Mouse (Mus musculus): ENCODE data around the gene Ern2. TPM values are rescaled to one million over a fixed set of nuclear protein-coding genes. Genes with fewer than 3 reads are reported as not detected.
A peak's percentile ranks its signal among the peaks of the same experiment; 100 is the strongest.

Ern2 gene
- polyA plus RNA-seq, 1 experiment = 23.5 TPM

DNA sequence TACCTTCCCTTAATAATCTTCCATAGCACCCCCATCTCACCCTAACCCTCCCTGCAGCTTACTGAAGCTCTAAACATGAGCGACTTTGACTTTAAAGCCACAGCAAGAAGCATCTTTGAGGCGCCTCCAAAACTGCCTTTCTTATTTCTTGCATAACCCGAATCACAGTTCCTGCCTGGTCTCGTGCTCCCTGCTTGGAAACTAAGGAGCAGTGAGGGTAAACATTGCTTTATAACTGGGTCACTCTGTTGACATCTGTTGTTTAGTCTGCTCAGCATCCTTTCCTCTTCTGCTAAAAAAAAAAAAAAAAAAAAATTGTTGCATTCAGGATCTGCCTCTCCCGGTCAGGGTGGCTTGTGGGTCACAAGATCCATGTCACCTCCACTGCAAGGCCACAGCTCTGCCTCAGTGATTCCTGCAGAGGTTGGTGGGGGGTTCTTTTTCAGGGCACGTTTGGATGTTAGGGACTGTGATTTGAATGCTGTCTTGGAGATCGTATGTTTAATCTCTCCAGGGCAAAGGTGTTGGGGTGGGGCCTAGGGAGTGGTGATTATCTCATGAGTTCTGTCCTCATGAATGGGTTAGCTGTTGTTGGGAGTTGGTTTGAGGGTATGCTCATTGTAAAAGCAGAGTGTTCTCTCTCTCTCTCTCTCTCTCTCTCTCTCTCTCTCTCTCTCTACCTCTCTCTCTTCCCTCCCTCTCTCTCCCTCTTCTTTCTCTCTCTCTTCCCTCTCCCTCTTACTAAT lies 22.4 kb upstream of the Ern2 start:
- 23% methylated on average over 7 of the region's 7 CpGs for WGBS
- Histone ChIP-seq H3K4me1 (ENCODE audit: control insufficient read depth, insufficient read depth, insufficient read length, low read length) (peaks cover 9% of the 10 kb centered on the region; the same call in 1 of the 2 replicates), H3K27ac (ENCODE audit: insufficient read depth, low read depth, low read length) (peak overlapping the region; percentile 40), H3K4me3 (ENCODE audit: low read depth, low read length) (no peak overlapping the region), H3K27me3 (ENCODE audit: control insufficient read depth, insufficient read depth, low read length) (no peaks in the 10 kb centered on the region), H3K36me3 (ENCODE audit: control insufficient read depth, insufficient read depth, low read length) (no peaks in the 10 kb centered on the region)
- TF ChIP-seq POLR2A (IDR thresholded peaks at IDR 0.05; ENCODE audit: low read depth, low read length) = no peak
- TF ChIP-seq CTCF (IDR thresholded peaks at IDR 0.05; ENCODE audit: extremely low read depth, insufficient read length, insufficient replicate concordance, low read depth, low read length) = no peak

DNA sequence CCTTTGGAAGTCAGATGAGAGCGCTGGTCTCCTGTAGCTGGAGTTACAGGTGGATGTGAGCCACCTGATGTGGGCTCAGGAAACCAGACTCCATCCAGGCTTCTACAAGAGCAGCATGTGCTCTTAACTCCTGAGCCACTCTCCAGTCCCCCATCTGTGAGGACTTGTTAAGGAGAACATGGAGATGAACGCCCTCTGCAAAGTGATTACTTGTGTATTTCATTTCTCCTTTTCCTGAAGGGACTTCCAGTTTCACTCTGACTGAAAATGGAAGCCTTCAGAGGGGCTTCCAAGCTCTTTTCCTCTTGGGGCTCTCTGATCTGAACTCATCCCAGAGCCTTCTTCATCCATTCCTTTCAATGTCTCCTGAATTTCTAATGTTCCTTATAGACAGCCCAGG lies 20.1 kb upstream of the Ern2 start:
- WGBS = 89% methylated on average over 2 of the region's 2 CpGs
- H3K27ac ChIP-seq (ENCODE audit: insufficient read depth, low read depth, low read length) = no peak overlapping the region
- H3K27me3 ChIP-seq (ENCODE audit: control insufficient read depth, insufficient read depth, low read length) = no peaks in the 10 kb centered on the region
- no peak overlapping the region for H3K4me3 ChIP-seq (ENCODE audit: low read depth, low read length)
- no peaks in the 10 kb centered on the region for H3K36me3 ChIP-seq (ENCODE audit: control insufficient read depth, insufficient read depth, low read length)
- peaks cover 9% of the 10 kb centered on the region; the same call in 1 of the 2 replicates for H3K4me1 ChIP-seq (ENCODE audit: control insufficient read depth, insufficient read depth, insufficient read length, low read length)
- no peak for TF ChIP-seq CTCF (IDR thresholded peaks at IDR 0.05; ENCODE audit: extremely low read depth, insufficient read length, insufficient replicate concordance, low read depth, low read length)

DNA sequence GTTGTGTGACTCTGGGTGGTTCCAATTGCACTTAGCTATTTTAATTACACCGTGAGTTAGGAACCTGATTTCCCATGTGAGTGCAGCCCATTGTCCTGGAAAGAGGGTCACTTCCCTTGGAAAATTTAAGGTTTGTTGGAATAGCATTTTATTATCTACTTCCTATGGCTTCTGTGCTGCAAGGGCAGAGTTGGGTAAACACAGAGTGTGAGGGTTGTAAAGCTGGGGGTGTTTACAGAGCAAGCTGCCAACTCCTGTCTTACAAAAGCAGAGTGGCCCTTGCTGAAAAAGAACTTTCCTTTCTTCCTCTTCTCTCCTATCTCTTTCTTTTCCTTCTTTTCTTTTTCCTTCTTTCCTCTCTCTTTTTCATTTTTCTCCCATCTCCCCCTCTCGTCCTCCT lies 17.9 kb upstream of the Ern2 start:
- no peak for TF ChIP-seq CTCF (IDR thresholded peaks at IDR 0.05; ENCODE audit: extremely low read depth, insufficient read length, insufficient replicate concordance, low read depth, low read length)
- no peak for TF ChIP-seq POLR2A (IDR thresholded peaks at IDR 0.05; ENCODE audit: low read depth, low read length)
- Histone ChIP-seq H3K27ac (ENCODE audit: insufficient read depth, low read depth, low read length) (no peak overlapping the region), H3K36me3 (ENCODE audit: control insufficient read depth, insufficient read depth, low read length) (no peaks in the 10 kb centered on the region), H3K4me3 (ENCODE audit: low read depth, low read length) (no peak overlapping the region), H3K4me1 (ENCODE audit: control insufficient read depth, insufficient read depth, insufficient read length, low read length) (peaks cover 4% of the 10 kb centered on the region; the same call in 1 of the 2 replicates), H3K27me3 (ENCODE audit: control insufficient read depth, insufficient read depth, low read length) (no peaks in the 10 kb centered on the region)
- WGBS = 23% methylated on average over 2 of the region's 2 CpGs

DNA sequence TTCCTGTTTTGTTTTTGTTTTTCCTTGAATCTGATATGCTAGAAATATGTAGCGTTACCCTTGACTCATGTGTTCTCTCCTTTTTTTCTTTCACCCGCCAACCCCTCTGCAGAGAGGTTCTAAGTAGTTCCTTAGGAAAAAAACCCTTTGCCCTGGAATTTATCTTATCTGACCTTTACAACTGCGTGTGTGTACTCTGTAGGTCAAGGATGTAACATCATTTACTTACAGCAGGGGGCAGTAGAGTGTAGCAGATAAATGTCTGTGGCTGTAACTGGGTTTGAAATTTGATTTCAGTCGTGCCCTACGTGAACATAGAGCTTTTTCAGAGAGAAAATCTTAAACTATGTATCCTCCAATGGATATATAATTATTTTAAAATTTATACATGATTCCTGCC lies 13.3 kb upstream of the Ern2 start:
- H3K27ac ChIP-seq (ENCODE audit: insufficient read depth, low read depth, low read length) = no peak overlapping the region
- 7% methylated on average over 5 of the region's 5 CpGs for WGBS
- no peak overlapping the region for H3K4me3 ChIP-seq (ENCODE audit: low read depth, low read length)
- no peaks in the 10 kb centered on the region for H3K36me3 ChIP-seq (ENCODE audit: control insufficient read depth, insufficient read depth, low read length)
- TF ChIP-seq CTCF (IDR thresholded peaks at IDR 0.05; ENCODE audit: extremely low read depth, insufficient read length, insufficient replicate concordance, low read depth, low read length) (no peak), POLR2A (IDR thresholded peaks at IDR 0.05; ENCODE audit: low read depth, low read length) (no peak)
- no peaks in the 10 kb centered on the region for H3K27me3 ChIP-seq (ENCODE audit: control insufficient read depth, insufficient read depth, low read length)
- H3K4me1 ChIP-seq (ENCODE audit: control insufficient read depth, insufficient read depth, insufficient read length, low read length) = no peaks in the 10 kb centered on the region

DNA sequence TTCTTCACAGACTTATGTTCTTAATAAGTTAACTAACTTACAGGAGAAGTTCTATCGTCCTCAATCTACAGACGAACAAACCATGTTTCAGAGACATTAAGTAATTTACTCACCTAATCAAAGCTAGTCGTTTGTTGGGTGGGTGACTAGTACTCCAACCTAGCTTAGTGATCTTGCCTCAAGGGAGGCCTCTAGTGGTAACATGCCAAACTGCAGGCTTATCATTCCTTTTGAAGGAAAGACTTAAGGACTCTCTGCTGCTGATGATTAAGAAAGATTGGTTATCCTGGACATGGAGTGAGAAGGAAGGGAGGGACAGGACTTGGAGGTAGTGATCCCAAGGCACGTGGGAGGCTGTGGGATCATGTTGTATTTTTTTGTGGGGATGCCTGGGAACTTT lies 11.3 kb upstream of the Ern2 start:
- H3K4me1 ChIP-seq (ENCODE audit: control insufficient read depth, insufficient read depth, insufficient read length, low read length) = no peaks in the 10 kb centered on the region
- no peaks in the 10 kb centered on the region for H3K27me3 ChIP-seq (ENCODE audit: control insufficient read depth, insufficient read depth, low read length)
- no peak overlapping the region for H3K4me3 ChIP-seq (ENCODE audit: low read depth, low read length)
- 0 out of 2 replicates have a peak overlapping the region, but pooled peaks have one; percentile 34 for H3K27ac ChIP-seq (ENCODE audit: insufficient read depth, low read depth, low read length)
- no peaks in the 10 kb centered on the region for H3K36me3 ChIP-seq (ENCODE audit: control insufficient read depth, insufficient read depth, low read length)
- WGBS = 22% methylated on average over 4 of the region's 4 CpGs
- TF ChIP-seq POLR2A (IDR thresholded peaks at IDR 0.05; ENCODE audit: low read depth, low read length) = no peak
- TF ChIP-seq CTCF (IDR thresholded peaks at IDR 0.05; ENCODE audit: extremely low read depth, insufficient read length, insufficient replicate concordance, low read depth, low read length) = 0 out of 2 replicates have a peak, but pooled peaks have one; percentile 27

DNA sequence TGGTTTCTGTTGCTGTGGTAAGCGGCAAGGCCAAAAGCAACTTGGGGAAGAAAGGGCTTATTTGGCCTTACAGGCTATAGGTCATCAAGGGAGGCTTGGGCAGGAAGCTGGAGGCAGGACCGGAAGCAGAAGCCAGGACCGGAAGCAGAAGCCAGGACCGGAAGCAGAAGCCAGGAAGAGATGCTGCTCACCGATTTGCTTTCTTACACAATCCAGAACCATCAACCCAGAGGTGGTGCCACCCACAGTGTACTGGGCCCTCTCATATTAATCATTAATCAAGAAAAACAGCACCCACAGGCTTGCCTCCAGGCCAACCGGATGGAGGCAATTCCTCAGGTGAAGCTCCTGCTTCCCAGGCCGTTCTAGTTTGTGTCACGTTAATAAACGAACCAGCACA lies 10.8 kb upstream of the Ern2 start:
- 32% methylated on average over 9 of the region's 9 CpGs for WGBS
- H3K36me3 ChIP-seq (ENCODE audit: control insufficient read depth, insufficient read depth, low read length) = no peaks in the 10 kb centered on the region
- TF ChIP-seq POLR2A (IDR thresholded peaks at IDR 0.05; ENCODE audit: low read depth, low read length) (no peak), CTCF (IDR thresholded peaks at IDR 0.05; ENCODE audit: extremely low read depth, insufficient read length, insufficient replicate concordance, low read depth, low read length) (no peak)
- no peaks in the 10 kb centered on the region for H3K4me1 ChIP-seq (ENCODE audit: control insufficient read depth, insufficient read depth, insufficient read length, low read length)
- peak overlapping the region; percentile 34; the same call in 1 of the 2 replicates for H3K27ac ChIP-seq (ENCODE audit: insufficient read depth, low read depth, low read length)
- peak overlapping the region; percentile 7; the same call in 1 of the 2 replicates for H3K4me3 ChIP-seq (ENCODE audit: low read depth, low read length)
- H3K27me3 ChIP-seq (ENCODE audit: control insufficient read depth, insufficient read depth, low read length) = no peaks in the 10 kb centered on the region

DNA sequence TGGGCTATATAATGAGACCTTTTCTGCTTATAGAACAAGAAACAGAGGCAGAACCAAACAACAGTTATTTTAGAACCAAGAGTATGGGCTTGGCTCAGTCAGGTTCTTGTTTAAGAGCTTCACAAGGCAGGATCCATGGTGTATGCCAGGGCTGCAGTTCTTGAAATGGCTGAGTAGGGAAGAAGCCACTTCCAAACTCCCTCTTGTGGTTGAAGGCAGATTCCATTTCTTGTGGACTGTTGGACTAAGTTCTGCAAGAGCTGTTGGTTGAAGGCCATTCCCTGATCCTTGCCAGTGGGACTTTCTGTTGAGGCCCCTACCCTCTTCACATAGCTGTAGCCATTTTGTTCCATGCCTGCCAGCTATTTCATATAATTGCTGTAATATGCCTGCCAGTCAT lies 7.9 kb upstream of the Ern2 start:
- H3K36me3 ChIP-seq (ENCODE audit: control insufficient read depth, insufficient read depth, low read length) = no peaks in the 10 kb centered on the region
- no peaks in the 10 kb centered on the region for H3K4me1 ChIP-seq (ENCODE audit: control insufficient read depth, insufficient read depth, insufficient read length, low read length)
- no peak for TF ChIP-seq CTCF (IDR thresholded peaks at IDR 0.05; ENCODE audit: extremely low read depth, insufficient read length, insufficient replicate concordance, low read depth, low read length)
- TF ChIP-seq POLR2A (IDR thresholded peaks at IDR 0.05; ENCODE audit: low read depth, low read length) = no peak
- no peak overlapping the region for H3K27ac ChIP-seq (ENCODE audit: insufficient read depth, low read depth, low read length)
- no peak overlapping the region for H3K4me3 ChIP-seq (ENCODE audit: low read depth, low read length)
- H3K27me3 ChIP-seq (ENCODE audit: control insufficient read depth, insufficient read depth, low read length) = no peaks in the 10 kb centered on the region
